Mouse (Mus musculus) CH12.LX (cell line): ENCODE results near the gene Tcp11l2. TPM values are rescaled to one million over a fixed set of nuclear protein-coding genes. Genes with fewer than 3 reads are reported as not detected.

Experiments used
- DNase-seq: peaks from one replicate; pipeline ENCODE4 v3.0.0-alpha.2; 2013; ENCODE audit errors: extremely low read depth
- H3K27ac ChIP-seq: 2 replicates; pipeline ENCODE4 v1.5.1; 2012; ENCODE audit warnings: low read depth, mild to moderate bottlenecking, control low read depth, moderate library complexity; ENCODE audit not compliant: insufficient read depth
- H3K27me3 ChIP-seq: replicated peaks from 2 replicates; pipeline ENCODE3; 2012; ENCODE audit warnings: inconsistent platforms
- H3K36me3 ChIP-seq, 2 experiments: replicated peaks in 1 of 2; 2 replicates each; pipeline versions ENCODE3 to v1.6.1; 2012; ENCODE audit warnings: inconsistent platforms in 1 of 2, low read length in 1 of 2, mild to moderate bottlenecking in 1 of 2, mixed read lengths in 1 of 2, moderate library complexity in 1 of 2; ENCODE audit not compliant: control insufficient read depth in 1 of 2, insufficient read depth in 1 of 2
- H3K4me1 ChIP-seq, 2 experiments: 2 replicates each; pipeline ENCODE4 v1.6.1; 2012; ENCODE audit warnings: inconsistent platforms in 1 of 2, moderate library complexity in 1 of 2; ENCODE audit not compliant: insufficient read depth in 2 of 2, control insufficient read depth in 1 of 2
- H3K4me2 ChIP-seq: 2 replicates; pipeline ENCODE4 v1.6.1; 2012; ENCODE audit warnings: low read depth, mild to moderate bottlenecking, control low read depth; ENCODE audit not compliant: poor library complexity, insufficient read depth, severe bottlenecking
- H3K4me3 ChIP-seq, 3 experiments: fragments of 150-350 bp in 1 of 3; sonication (generic) in 1 of 3; replicated peaks in 1 of 3; 2 replicates each; pipeline versions ENCODE3 to v1.5.1; 2011 to 2012; ENCODE audit warnings: low read depth in 2 of 3, low read length in 2 of 3, mild to moderate bottlenecking in 2 of 3, moderate library complexity in 2 of 3, control low read depth in 1 of 3, improper control_type of control experiment in 1 of 3, inconsistent platforms in 1 of 3, mixed read lengths in 1 of 3; ENCODE audit not compliant: poor library complexity in 1 of 3
- H3K79me2 ChIP-seq: replicated peaks from 2 replicates; pipeline ENCODE4 v1.6.1; 2012; ENCODE audit warnings: mild to moderate bottlenecking, moderate library complexity; ENCODE audit not compliant: control insufficient read depth, poor library complexity, insufficient read depth, severe bottlenecking; ENCODE audit errors: extremely low read depth
- H3K9ac ChIP-seq: 2 replicates; pipeline ENCODE4 v1.6.1; 2012; ENCODE audit warnings: low read depth, mild to moderate bottlenecking, control low read depth, moderate library complexity; ENCODE audit not compliant: insufficient read depth
- H3K9me3 ChIP-seq: replicated peaks from 2 replicates; pipeline ENCODE3; 2012; ENCODE audit warnings: low read length, inconsistent platforms, mixed read lengths
- BHLHE40 ChIP-seq: IDR thresholded peaks from 2 replicates; pipeline ENCODE4 v1.6.1; 2011; ENCODE audit warnings: mild to moderate bottlenecking, low read depth, low read length, improper control_type of control experiment
- CHD2 ChIP-seq: IDR thresholded peaks from 2 replicates; pipeline ENCODE4 v1.6.1; 2011; ENCODE audit warnings: low read length, improper control_type of control experiment
- CTCF ChIP-seq, 2 experiments: IDR thresholded peaks in 1 of 2; conservative IDR thresholded peaks in 1 of 2; 2 replicates each; pipeline ENCODE4 v1.5.1; 2011 to 2012; ENCODE audit warnings: low read depth in 2 of 2, low read length in 2 of 2, improper control_type of control experiment in 1 of 2, inconsistent platforms in 1 of 2, mild to moderate bottlenecking in 1 of 2, moderate library complexity in 1 of 2
- E2F4 ChIP-seq: IDR thresholded peaks from 2 replicates; pipeline ENCODE4 v1.6.1; 2011; ENCODE audit warnings: low read depth, low read length, improper control_type of control experiment; ENCODE audit not compliant: insufficient replicate concordance
- ELF1 ChIP-seq: IDR thresholded peaks from 2 replicates; pipeline ENCODE4 v1.6.1; 2014; ENCODE audit warnings: low read depth, mild to moderate bottlenecking, inconsistent platforms, low read length, improper control_type of control experiment
- GABPA ChIP-seq: IDR thresholded peaks from 2 replicates; pipeline ENCODE4 v1.6.1; 2012; ENCODE audit warnings: low read depth, low read length, improper control_type of control experiment, inconsistent platforms; ENCODE audit not compliant: insufficient replicate concordance
- IRF4 ChIP-seq: IDR thresholded peaks from 2 replicates; pipeline ENCODE4 v1.6.1; 2014; ENCODE audit warnings: low read depth, mild to moderate bottlenecking, inconsistent platforms, low read length, improper control_type of control experiment
- JUN ChIP-seq: IDR thresholded peaks from 2 replicates; pipeline ENCODE4 v1.6.1; 2011; ENCODE audit warnings: low read depth, mild to moderate bottlenecking, low read length, improper control_type of control experiment, moderate library complexity; ENCODE audit not compliant: insufficient read depth
- KAT2A ChIP-seq: IDR thresholded peaks from 2 replicates; pipeline ENCODE4 v1.6.1; 2012; ENCODE audit warnings: low read length, improper control_type of control experiment, inconsistent platforms; ENCODE audit not compliant: insufficient replicate concordance
- MAFK ChIP-seq: IDR thresholded peaks from 2 replicates; pipeline ENCODE4 v1.6.1; 2011; ENCODE audit warnings: low read length, improper control_type of control experiment; ENCODE audit not compliant: insufficient replicate concordance
- MAX ChIP-seq: IDR thresholded peaks from 2 replicates; pipeline ENCODE4 v1.6.1; 2011; ENCODE audit warnings: low read length, improper control_type of control experiment
- NRF1 ChIP-seq: IDR thresholded peaks from 2 replicates; pipeline ENCODE4 v1.6.1; 2014; ENCODE audit warnings: low read depth, mild to moderate bottlenecking, inconsistent platforms, low read length, improper control_type of control experiment, moderate library complexity
- RAD21 ChIP-seq: IDR thresholded peaks from 2 replicates; pipeline ENCODE4 v1.6.1; 2011; ENCODE audit warnings: low read depth, mild to moderate bottlenecking, low read length, improper control_type of control experiment, moderate library complexity
- SMC3 ChIP-seq: IDR thresholded peaks from 2 replicates; pipeline ENCODE4 v1.6.1; 2011; ENCODE audit warnings: low read depth, low read length, improper control_type of control experiment
- ZMIZ1 ChIP-seq: IDR thresholded peaks from 2 replicates; pipeline ENCODE4 v1.6.1; 2012; ENCODE audit warnings: low read depth, mild to moderate bottlenecking, inconsistent platforms, low read length, improper control_type of control experiment
- ZNF384 ChIP-seq: IDR thresholded peaks from 2 replicates; pipeline ENCODE4 v1.6.1; 2012; ENCODE audit warnings: low read depth, low read length, improper control_type of control experiment, inconsistent platforms
- dilution Hi-C: fragments of 300-500 bp; cut with MboI; formaldehyde crosslinking; loops from 2 replicates; pipeline ENCODE4 v1.14.3; 2020; ENCODE audit warnings: low sequenced_read_pairs; ENCODE audit not compliant: extremely low pct_unique_long_range_greater_than_20kb, extremely low pct_ligation_motif_present
- in situ Hi-C: fragments of 300-500 bp; cut with MboI; formaldehyde crosslinking; loops from 3 replicates; pipeline ENCODE4 v1.14.3; 2019; ENCODE audit warnings: low sequenced_read_pairs, low pct_ligation_motif_present, low pct_unique_long_range_greater_than_20kb, mixed read lengths
- polyA plus RNA-seq: library from polyadenylated mRNA; unstranded; fragments of >175 nt; gene quantifications from 2 replicates; pipeline ENCODE4 v1.2.1, GENCODE M21; 2012; ENCODE audit warnings: low read depth; ENCODE audit not compliant: insufficient read length
- total RNA-seq, 2 experiments: library from RNA; depleted of rRNA; stranded (reverse); fragments of 300-350 nt in 1 of 2; fragments of >200 nt in 1 of 2; gene quantifications; 2 replicates each; pipeline ENCODE4 v1.2.3; 2012 to 2014

Gene Tcp11l2
- total and polyA plus RNA-seq, 3 experiments: 2.6 to 6.0 (median 2.9) TPM

GRCm38 (mm10) chr10:84556120-84556519 lies 20.3 kb upstream of the Tcp11l2 start:
- H3K27me3 ChIP-seq: no peaks in the 10 kb centered on the region
- no peaks in the 10 kb centered on the region for H3K79me2 ChIP-seq
- H3K4me3 ChIP-seq: no peak overlapping the region
- in situ Hi-C loops (no loop called here), dilution Hi-C loops (no loop called here)
- peaks cover 15% of the 10 kb centered on the region for H3K9me3 ChIP-seq
- no peak overlapping the region for H3K4me2 ChIP-seq
- no peak overlapping the region for H3K9ac ChIP-seq
- H3K27ac ChIP-seq: no peak overlapping the region
- DNase-seq: no peak
- H3K4me1 ChIP-seq: peaks cover 0 to 28% of the 10 kb centered on the region in 2 experiments; a peak in 2 of 4 replicates
- no peaks in the 10 kb centered on the region for H3K36me3 ChIP-seq
- TF ChIP-seq ZNF384 (peak; percentile 52), E2F4 (no peak), BHLHE40 (peak; percentile 23; the same call in 1 of the 2 replicates)

GRCm38 (mm10) chr10:84558511-84558910 lies 17.9 kb upstream of the Tcp11l2 start:
- in situ Hi-C loops: no loop called here
- Histone ChIP-seq H3K36me3 (no peaks in the 10 kb centered on the region), H3K79me2 (no peaks in the 10 kb centered on the region), H3K4me1 (peaks cover 3 to 19% of the 10 kb centered on the region in 2 experiments; a peak in 3 of 4 replicates), H3K4me3 (no peak overlapping the region)
- TF ChIP-seq RAD21: peak; percentile 49
- TF ChIP-seq CTCF (conservative IDR thresholded peaks at IDR 0.05 in 1 of 2, IDR thresholded peaks at IDR 0.05 in 1 of 2; ENCODE audit: low read depth in 2 of 2, low read length in 2 of 2): peak; percentile 58 to 60; a peak in 3 of 4 replicates
- TF ChIP-seq SMC3: peak; percentile 72
- TF ChIP-seq CHD2: no peak
- no peak for TF ChIP-seq MAFK
- TF ChIP-seq, all 38 proteins: peak for 3
- Histone ChIP-seq H3K27ac (no peak overlapping the region), H3K9me3 (peaks cover 12% of the 10 kb centered on the region), H3K4me2 (no peak overlapping the region), H3K9ac (no peak overlapping the region), H3K27me3 (no peaks in the 10 kb centered on the region)
- dilution Hi-C loops: no loop called here
- DNase-seq: no peak

GRCm38 (mm10) chr10:84559986-84560385 lies 16.4 kb upstream of the Tcp11l2 start:
- no peak overlapping the region for H3K4me3 ChIP-seq
- dilution Hi-C loops: no loop called here
- H3K36me3 ChIP-seq: no peaks in the 10 kb centered on the region
- H3K9ac ChIP-seq: no peak overlapping the region
- H3K27me3 ChIP-seq: no peaks in the 10 kb centered on the region
- peaks cover 12% of the 10 kb centered on the region for H3K9me3 ChIP-seq
- H3K79me2 ChIP-seq: no peaks in the 10 kb centered on the region
- no peak for TF ChIP-seq IRF4
- no peak for TF ChIP-seq ZMIZ1
- no peak for TF ChIP-seq JUN
- no peak for TF ChIP-seq MAX
- no peak for TF ChIP-seq CHD2
- no peak for TF ChIP-seq ELF1
- no peak for TF ChIP-seq NRF1
- TF ChIP-seq KAT2A: no peak
- no peak for TF ChIP-seq GABPA
- TF ChIP-seq ZNF384: no peak
- in situ Hi-C loops: no loop called here
- no peak overlapping the region for H3K27ac ChIP-seq
- no peak for DNase-seq
- H3K4me1 ChIP-seq: peaks cover 3 to 12% of the 10 kb centered on the region in 2 experiments; a peak in 3 of 4 replicates
- no peak overlapping the region for H3K4me2 ChIP-seq
